Mouse (Mus musculus): ENCODE results near the gene Dlx1.

Dlx1 gene

GRCm38 (mm10) chr2:71545882-71546639 lies 18.1 kb downstream of the Dlx1 start:
- DNase-seq (ENCODE audit: extremely low read depth, low read depth), result no peak

GRCm38 (mm10) chr2:71546640-71547071 lies 18.7 kb downstream of the Dlx1 start, which contains the start of gene Dlx2:
Dlx2 (minus strand) TSS chr2:71546754.
- DNase-seq (ENCODE audit: extremely low read depth, low read depth), result no peak

- no peak for DNase-seq (ENCODE audit: extremely low read depth, low read depth)
These were observed 19.9 kb downstream of the Dlx1 start for GRCm38 (mm10) chr2:71547829-71548228.

GRCm38 (mm10) chr2:71550330-71550729 lies 22.4 kb downstream of the Dlx1 start:
- DNase-seq (ENCODE audit: extremely low read depth, low read depth), result no peak

- DNase-seq (ENCODE audit: extremely low read depth, low read depth), result no peak
These were observed 23.8 kb downstream of the Dlx1 start for GRCm38 (mm10) chr2:71551704-71552103.

- no peak for DNase-seq (ENCODE audit: extremely low read depth, low read depth)
These were observed 28.2 kb downstream of the Dlx1 start for GRCm38 (mm10) chr2:71556071-71556470.

GRCm38 (mm10) chr2:71566466-71566865 lies 38.6 kb downstream of the Dlx1 start:
- DNase-seq (ENCODE audit: extremely low read depth, low read depth), result no peak

GRCm38 (mm10) chr2:71573736-71574135 lies 45.8 kb downstream of the Dlx1 start:
- no peak for DNase-seq (ENCODE audit: extremely low read depth, low read depth)

- no peak for DNase-seq (ENCODE audit: extremely low read depth, low read depth)
These were observed 49.1 kb downstream of the Dlx1 start for GRCm38 (mm10) chr2:71577059-71577458.

- peak; percentile 34 for DNase-seq (ENCODE audit: extremely low read depth, low read depth)
These were observed 52.9 kb downstream of the Dlx1 start for GRCm38 (mm10) chr2:71580632-71581466.

- no peak for DNase-seq (ENCODE audit: extremely low read depth, low read depth)
These were observed 53.6 kb downstream of the Dlx1 start for GRCm38 (mm10) chr2:71581488-71581887.

Measured in MEL-GATA-1-ER (cell line).